Mouse (Mus musculus) stomach, postnatal 0 days (tissue): ENCODE measurements around the gene Iqce.

Experiments used
- CTCF ChIP-seq: IDR thresholded peaks from 2 replicates; pipeline ENCODE4 v1.5.1; 2016; ENCODE audit warnings: antibody characterized with exemption, low read depth, mild to moderate bottlenecking, moderate library complexity
- EP300 ChIP-seq: optimal IDR thresholded peaks from 2 replicates; pipeline ENCODE3; 2016; ENCODE audit warnings: antibody characterized with exemption

DNA sequence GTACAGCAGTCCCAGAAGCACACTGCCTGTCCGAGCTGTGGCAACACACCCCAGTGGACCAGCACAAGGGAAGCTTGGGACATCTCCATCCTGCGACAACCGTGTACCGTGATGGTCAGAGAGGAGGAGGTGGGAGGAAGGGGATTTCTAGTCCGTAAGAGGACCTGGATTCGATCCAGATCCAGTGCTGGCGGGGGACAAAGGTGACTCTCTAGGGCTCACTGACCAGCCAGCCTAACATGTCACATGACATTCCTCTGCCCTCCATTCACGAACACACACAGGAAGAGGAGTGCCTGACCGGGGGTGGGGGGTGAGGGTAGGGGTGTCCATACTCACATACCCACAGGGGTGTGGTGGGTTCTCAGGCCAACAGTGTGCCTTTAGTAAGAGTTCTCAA is 2.4 kb downstream of the Iqce start:
- TF ChIP-seq CTCF (no peak), EP300 (no peak)
